Mouse (Mus musculus) embryonic stem cell, embryonic (primary cell): ENCODE measurements around the gene Prph.

Source experiments
- CTCF ChIA-PET, 4 experiments: fragments of 300-600 bp in 2 of 4; fragments of 350-600 bp in 2 of 4; sonication (Branson Sonifier 250); formaldehyde crosslinking; loops; one replicate each; lab custom pipeline; 2022; ENCODE audit warnings: inconsistent platforms in 2 of 4; lab: Charles Lee
- POLR2A ChIA-PET, 4 experiments: fragments of 300-600 bp in 2 of 4; fragments of 350-600 bp in 2 of 4; sonication (Branson Sonifier 250); formaldehyde crosslinking; loops; one replicate each; lab custom pipeline; 2022; ENCODE audit warnings: antibody characterized with exemption in 4 of 4, inconsistent platforms in 1 of 4; lab: Charles Lee

Prph gene

DNA sequence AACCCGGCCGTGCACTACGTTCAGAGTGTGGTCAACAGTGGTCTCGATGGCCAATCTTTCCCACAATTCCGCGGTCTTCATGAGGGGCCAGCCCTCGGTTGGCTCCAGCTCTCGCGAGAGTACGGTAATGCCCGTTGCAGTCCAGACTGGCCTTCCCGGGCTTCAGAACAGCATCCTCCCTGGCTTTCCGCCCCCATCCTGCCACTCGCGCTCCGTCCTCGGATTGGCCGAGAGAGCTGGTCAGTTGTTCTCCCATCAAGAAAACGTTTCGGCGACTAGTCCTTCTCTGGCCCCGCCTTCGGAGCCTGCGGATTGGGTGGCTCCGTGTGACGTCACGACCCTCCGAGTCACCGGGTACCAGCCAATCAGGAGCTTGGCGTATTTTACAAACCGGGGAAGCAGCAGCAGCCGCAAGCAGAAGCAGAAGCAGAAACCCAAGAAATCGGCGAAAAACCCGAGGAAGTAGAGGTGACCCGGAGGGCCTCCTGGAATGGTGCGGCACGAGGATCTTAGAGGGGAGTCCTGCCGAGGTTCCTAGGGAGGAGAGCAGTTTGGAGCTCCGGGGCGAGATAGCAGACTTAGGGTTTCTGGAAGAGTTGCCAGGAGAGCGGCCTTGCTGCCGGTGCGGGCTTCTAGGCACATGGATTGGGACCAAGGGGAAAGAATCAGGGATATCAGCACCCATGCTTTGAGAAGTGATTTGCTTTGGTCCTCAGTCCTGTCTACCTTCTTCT is 19.8 kb downstream of the Prph start:
- ChIA-PET POLR2A (interaction anchor here (0.5 to 4.8 kb wide), 69 partner anchors 9 to 347 kb away, joined by 3 to 46 read pairs (median 4); partner anchors contain the start of genes C1ql4 (in 3 of the 4), Dnajc22 (in 3 of the 4), Tuba1c (in 3 of the 4) and Prph (in 2 of the 4)), CTCF (interaction anchor here (0.5 to 3.1 kb wide), 50 partner anchors 8 to 341 kb away, joined by 3 to 36 read pairs (median 4); partner anchors contain the start of genes C1ql4 (in 3 of the 4), Dnajc22 (in 3 of the 4) and Prph (in 2 of the 4))

DNA sequence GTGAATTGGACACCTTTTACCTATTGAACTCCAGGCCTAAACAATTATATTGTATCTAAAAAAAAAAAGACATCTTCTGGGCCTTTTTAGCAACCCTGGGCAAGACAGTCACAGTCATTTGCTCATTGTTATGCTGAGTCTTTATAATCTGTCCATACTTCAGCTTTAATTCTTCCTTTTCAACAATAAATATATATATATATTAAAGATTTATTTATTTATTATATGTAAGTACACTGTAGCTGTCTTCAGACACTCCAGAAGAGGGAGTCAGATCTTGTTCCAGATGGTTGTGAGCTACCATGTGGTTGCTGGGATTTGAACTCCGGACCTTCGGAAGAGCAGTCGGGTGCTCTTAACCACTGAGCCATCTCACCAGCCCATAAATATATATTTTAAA is 21.0 kb downstream of the Prph start:
- POLR2A ChIA-PET = interaction anchor here in 3 of 4 experiments (0.6 to 4.8 kb wide), 13 partner anchors 9 to 340 kb away, joined by 3 to 46 read pairs (median 8); partner anchors contain the start of genes Tuba1c (in 3 of the 3), C1ql4 (in 1 of the 3) and Dnajc22 (in 1 of the 3)

DNA sequence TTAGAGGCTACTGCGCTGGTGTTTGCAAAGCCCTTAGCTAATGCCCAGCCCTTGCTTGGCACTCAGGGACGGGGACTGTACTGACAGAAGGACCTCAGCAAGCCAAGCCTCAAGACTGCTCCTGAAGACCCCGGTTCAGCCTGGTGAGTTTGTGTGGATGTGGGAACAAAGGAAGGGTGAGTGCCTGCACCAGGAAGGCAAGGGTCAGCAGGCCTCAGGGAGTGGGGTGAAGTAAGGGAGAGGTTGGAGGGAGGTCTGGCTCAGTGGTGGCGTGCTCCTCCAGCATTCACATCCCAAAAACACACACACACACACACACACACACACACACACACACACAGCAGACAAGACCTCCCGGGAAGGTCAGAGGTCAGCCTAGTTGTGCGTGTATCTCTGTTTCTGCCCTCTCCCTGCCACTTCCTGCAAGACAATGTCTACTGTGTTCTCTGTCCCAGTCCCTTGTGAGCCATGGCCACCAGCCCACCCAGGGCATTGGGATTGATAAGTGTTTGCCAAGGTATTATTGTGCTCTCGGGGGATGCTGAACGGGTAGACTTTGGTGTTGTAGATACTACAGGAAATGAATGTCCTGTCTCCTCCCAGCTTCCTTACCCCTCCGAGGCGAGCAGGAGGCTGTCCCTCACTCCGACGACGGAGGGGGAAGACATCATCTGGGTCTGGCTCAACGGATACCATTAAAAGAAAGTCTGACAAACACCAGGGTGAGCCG is 23.4 kb downstream of the Prph start:
- ChIA-PET CTCF (interaction anchor here in 2 of 4 experiments (0.6 to 1.9 kb wide), 3 partner anchors 15 to 35 kb away, joined by 3 to 6 read pairs (median 3); partner anchors contain the start of gene Dnajc22 (in 1 of the 2)), POLR2A (interaction anchor here in 3 of 4 experiments (0.7 to 4.8 kb wide), 6 partner anchors 7 to 344 kb away, joined by 3 to 46 read pairs (median 6); partner anchors contain the start of genes C1ql4 (in 1 of the 3) and Tuba1c (in 1 of the 3))

More for the DNA sequence above, 21.0 kb downstream of the Prph start:
- CTCF ChIA-PET = interaction anchor here (0.5 to 3.1 kb wide), 7 partner anchors 21 to 50 kb away, joined by 3 to 20 read pairs (median 9); partner anchors contain the start of gene Prph (in 1 of the 4)

DNA sequence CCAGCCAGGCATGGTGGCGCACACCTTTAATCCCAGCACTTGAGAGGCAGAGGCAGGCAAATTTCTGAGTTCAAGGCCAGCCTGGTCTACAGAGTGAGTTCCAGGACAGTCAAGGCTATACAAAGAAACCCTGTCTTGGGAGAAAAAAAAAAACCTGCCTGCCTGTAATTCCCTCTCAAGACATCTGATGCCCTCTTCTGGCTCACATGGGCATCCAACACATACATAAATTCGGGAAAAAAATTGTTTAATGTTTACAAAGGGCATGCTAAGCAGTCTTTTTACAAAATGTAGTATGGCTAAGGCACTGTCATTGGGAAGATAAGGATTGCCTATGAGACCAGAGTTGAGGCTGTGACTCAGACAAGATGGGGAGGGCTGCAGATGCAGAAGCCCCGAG is 24.8 kb downstream of the Prph start:
- CTCF ChIA-PET = no interaction called here
- POLR2A ChIA-PET = no interaction called here

DNA sequence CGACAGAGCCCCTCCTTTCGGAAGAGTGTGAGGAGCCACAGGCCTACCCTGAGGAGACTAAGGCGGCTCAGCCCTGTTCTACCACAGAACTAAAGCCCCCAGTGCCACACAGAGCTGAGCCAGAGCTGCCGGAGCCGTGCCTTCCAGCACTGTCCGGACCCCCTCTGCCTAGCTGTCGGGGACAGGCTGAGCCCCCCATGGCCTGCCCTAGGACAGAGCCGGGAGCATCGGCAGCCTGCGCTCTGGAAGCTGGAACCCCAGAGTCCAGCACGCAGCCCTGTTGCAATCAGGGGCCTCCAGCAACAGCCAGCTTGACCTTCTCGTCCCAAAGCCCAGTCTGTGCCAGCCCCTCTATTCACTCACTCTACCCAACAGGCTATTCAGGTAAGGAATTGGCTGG is 27.3 kb downstream of the Prph start:
- ChIA-PET CTCF (interaction anchor here in 3 of 4 experiments (0.6 to 1.9 kb wide), 13 partner anchors 7 to 822 kb away, joined by 3 to 10 read pairs (median 3); partner anchors contain the start of genes Dnajc22 (in 1 of the 3) and Tuba1c (in 1 of the 3)), POLR2A (interaction anchor here in 3 of 4 experiments (0.5 to 1.8 kb wide), 8 partner anchors 10 to 52 kb away, joined by 3 to 7 read pairs (median 4); partner anchors contain the start of genes Tuba1c (in 2 of the 3) and Prph (in 1 of the 3))

DNA sequence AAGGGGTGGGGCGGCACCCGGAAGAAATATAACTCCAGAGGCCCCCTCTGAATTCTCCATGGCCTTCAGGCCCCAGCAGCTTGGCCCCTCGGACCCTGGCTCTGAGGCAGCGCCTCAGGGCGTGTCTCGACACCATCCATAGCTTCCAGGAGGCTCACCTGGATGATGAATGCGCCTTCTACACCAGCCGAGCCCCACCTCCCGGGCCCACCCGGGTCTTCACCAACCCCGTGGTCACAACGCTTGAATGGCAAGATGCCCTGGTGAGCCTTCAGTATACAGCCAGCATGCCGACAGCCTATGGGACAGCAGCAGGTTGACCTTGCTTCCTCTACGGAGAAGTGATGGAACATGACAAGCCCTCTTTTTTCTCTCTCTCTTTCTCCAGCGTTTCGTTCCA is 27.9 kb downstream of the Prph start:
- CTCF ChIA-PET = interaction anchor here (0.7 to 2.0 kb wide), 12 partner anchors 8 to 821 kb away, joined by 3 to 11 read pairs (median 4); partner anchors contain the start of gene Dnajc22 (in 3 of the 4)
- POLR2A ChIA-PET = interaction anchor here in 3 of 4 experiments (0.5 to 4.3 kb wide), 10 partner anchors 7 to 252 kb away, joined by 3 to 46 read pairs (median 5); partner anchors contain the start of genes Tuba1c (in 2 of the 3), Prkag1 (in 1 of the 3) and Troap (in 1 of the 3)

DNA sequence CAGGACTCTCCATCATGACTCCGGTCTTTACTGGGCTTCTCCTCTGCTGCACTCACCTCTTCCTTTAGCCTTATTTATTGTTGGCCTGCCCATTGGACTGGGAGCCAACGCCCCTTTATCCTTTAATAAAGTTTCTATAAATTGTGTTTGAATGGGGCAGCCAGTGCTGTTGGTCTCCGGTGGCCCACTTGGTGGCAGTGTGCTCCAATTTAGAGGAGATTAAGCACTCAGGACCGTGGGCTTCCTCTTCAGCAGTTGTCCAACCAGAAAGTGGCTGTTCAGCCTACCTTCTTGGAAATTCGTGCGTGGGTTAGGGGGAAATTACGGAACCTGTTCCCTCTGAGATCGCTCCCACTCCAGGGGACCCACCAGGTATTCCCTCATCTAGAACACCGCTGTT is 28.3 kb downstream of the Prph start:
- POLR2A ChIA-PET = interaction anchor here in 3 of 4 experiments (0.5 to 4.3 kb wide), 9 partner anchors 7 to 285 kb away, joined by 3 to 46 read pairs (median 3); partner anchors contain the start of genes Prkag1 (in 1 of the 3), Troap (in 1 of the 3) and Tuba1c (in 1 of the 3)
- CTCF ChIA-PET = interaction anchor here in 3 of 4 experiments (0.9 to 2.0 kb wide), 10 partner anchors 9 to 32 kb away, joined by 3 to 11 read pairs (median 6); partner anchors contain the start of genes Dnajc22 (in 3 of the 3) and Troap (in 2 of the 3)

DNA sequence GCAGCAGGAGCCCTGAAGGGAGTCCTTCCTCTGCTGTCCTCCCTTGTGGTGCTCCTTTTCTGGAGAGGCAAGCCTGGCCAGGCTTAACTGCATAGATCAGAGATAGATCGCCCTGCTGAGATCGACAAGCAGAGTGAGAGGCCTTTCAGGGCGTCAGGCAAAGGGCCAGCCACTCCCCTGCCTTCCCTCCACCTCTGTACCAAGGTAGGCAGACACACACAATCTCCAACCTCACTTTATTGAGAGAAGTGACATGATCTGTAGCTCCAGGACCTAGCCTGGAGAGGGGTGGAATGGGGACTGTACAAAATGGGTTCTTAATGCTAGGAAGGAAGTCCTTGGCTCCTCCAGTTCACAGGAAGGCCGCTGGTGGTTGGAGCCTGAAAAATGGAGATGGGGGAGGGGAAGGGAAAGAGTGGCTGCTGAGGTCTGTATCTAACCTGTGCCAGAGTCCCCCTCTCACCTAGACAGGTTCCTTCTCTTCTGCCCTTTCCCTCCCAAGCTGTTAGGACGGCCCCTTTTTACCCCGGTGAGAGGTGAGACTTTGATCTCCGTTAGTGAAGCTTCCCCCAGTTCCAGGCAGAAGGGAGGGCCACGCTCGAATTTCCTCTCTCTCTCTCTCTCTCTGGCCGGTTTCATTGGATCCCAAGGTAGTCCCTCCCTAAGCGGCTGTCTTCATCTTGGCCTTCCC is 29.0 kb downstream of the Prph start:
- ChIA-PET CTCF (interaction anchor here in 3 of 4 experiments (0.7 to 2.0 kb wide), 12 partner anchors 9 to 170 kb away, joined by 3 to 11 read pairs (median 5); partner anchors contain the start of genes Dnajc22 (in 3 of the 3) and Troap (in 2 of the 3)), POLR2A (interaction anchor here (0.6 to 4.3 kb wide), 18 partner anchors 8 to 406 kb away, joined by 3 to 46 read pairs (median 4); partner anchors contain the start of genes Troap (in 3 of the 4), Prkag1 (in 1 of the 4) and Tuba1c (in 1 of the 4))

DNA sequence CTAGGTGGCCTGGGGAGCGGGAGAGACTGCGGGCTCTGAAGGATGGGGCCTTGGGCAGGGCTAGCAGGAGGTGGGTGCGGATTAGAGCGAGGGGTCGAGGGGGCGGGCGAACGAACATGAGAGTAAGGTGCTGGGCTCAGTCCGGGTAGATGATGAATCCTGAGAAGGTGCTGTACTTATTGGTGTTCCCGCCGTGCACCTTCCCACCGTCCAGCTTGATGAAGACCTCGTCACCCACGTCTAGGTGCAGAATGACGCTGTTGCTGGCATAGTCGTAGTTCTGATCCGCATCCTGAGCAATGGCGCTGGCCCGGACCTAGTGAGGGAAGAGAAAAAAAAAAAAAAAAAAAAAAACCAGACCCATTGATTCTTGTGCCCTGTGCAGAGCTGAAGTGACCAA is 29.6 kb downstream of the Prph start:
- ChIA-PET CTCF (interaction anchor here (0.6 to 2.0 kb wide), 10 partner anchors 9 to 332 kb away, joined by 3 to 11 read pairs (median 4); partner anchors contain the start of genes Dnajc22 (in 2 of the 4) and Troap (in 1 of the 4)), POLR2A (interaction anchor here (0.6 to 4.3 kb wide), 16 partner anchors 9 to 407 kb away, joined by 3 to 46 read pairs (median 4); partner anchors contain the start of genes Troap (in 3 of the 4) and Tuba1c (in 1 of the 4))

DNA sequence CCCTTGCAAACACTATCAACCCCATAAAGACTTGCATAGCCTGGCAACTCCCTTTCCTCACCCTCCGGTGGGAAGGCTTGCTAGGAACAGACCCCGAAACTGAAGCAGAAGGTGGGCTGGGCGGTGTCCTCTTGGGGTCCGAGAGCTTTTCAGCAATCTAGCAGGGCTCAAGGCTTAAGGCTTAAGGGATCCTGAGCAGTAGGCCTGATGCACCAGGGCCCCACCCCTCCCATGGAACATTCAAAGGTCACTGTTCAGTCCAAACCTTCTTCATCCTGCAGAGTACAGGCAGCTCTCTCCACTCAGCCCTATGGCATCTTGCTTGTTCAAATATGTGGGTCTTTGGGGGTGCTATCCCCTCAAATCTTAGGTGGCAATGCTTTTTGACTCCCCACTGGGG is 31.0 kb downstream of the Prph start:
- ChIA-PET POLR2A (interaction anchor here in 3 of 4 experiments (0.6 to 4.7 kb wide), 12 partner anchors 10 to 67 kb away, joined by 3 to 46 read pairs (median 6); partner anchors contain the start of genes Troap (in 3 of the 3), Tuba1c (in 2 of the 3) and Prph (in 1 of the 3)), CTCF (interaction anchor here (0.6 to 4.7 kb wide), 12 partner anchors 11 to 179 kb away, joined by 3 to 49 read pairs (median 5); partner anchors contain the start of gene Troap (in 2 of the 4))

DNA sequence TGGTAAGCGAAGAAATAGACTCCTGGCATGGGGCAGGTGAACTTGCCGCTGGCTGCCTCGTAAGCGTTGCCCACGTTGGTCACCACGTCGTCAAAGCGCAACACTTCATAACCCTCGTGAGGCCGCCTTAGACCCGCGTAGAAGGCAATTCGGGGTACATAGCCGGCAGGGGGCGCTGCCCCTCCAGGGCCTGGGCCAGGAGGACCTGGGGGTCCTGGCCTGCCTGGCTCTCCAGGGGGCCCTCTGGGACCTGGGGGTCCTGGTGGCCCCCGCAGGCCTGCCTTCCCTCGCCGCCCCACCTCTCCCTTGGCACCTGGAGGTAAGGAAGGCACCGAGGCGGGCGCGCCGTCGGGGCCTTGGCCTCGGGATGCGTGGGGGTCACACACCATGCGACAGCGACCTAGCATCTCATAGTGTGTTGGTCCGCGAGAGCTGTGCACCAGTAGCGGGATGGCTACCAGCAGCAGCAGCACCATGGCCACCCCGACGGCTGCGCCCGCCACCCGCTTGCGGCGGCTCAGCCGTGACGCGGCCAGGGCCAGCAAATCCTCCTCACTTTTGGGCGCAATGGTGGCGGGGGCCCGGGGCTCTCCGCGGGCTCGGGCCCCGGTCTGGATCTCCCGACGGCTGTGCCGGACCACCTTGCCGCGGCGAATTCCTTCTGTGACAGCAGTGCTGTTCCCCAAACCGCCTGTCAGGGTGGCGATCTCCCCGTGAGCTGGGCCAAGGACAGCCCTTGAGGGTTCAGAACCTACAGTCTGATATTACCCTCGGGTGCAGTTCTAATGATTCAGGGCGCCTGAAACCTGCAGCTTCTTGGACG is 32.5 kb downstream of the Prph start, which contains the start of gene C1ql4:
C1ql4 (minus strand) TSS at position 565 of the 823 bp plus-strand sequence.
- ChIA-PET CTCF (interaction anchor here (0.6 to 4.7 kb wide), 45 partner anchors 8 to 384 kb away, joined by 3 to 49 read pairs (median 4); partner anchors contain the start of genes Troap (in 3 of the 4), Prph (in 2 of the 4), Prkag1 (in 1 of the 4) and Tuba1c (in 1 of the 4)), POLR2A (interaction anchor here (0.5 to 4.7 kb wide), 35 partner anchors 10 to 232 kb away, joined by 3 to 46 read pairs (median 4); partner anchors contain the start of genes Troap (in 3 of the 4), Tuba1c (in 3 of the 4) and Prph (in 1 of the 4))

DNA sequence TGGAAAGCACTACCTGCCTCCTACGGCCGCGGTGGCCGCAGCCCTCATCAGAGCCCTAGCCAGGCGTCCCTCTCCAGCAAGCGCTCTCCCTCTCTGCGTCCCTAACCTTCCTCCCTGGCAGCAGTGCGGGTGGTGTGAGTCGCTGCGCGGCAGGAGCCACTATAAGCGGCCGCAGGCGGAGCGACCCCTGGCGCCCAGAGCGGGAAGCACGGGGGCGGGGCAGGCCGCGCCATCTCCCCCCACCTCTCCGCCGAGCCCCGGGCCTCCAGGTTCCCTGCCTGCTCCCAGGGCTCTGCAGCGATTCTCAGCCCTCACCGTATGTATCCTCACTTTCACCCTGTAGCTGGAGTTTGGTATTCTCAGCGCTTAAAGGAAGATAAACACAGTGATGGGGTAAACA is 33.3 kb downstream of the Prph start:
- CTCF ChIA-PET = interaction anchor here (0.5 to 4.7 kb wide), 44 partner anchors 8 to 383 kb away, joined by 3 to 49 read pairs (median 4); partner anchors contain the start of genes Troap (in 3 of the 4), Prph (in 2 of the 4), Prkag1 (in 1 of the 4) and Tuba1c (in 1 of the 4)
- POLR2A ChIA-PET = interaction anchor here (0.7 to 4.7 kb wide), 25 partner anchors 11 to 267 kb away, joined by 3 to 28 read pairs (median 4); partner anchors contain the start of genes Troap (in 3 of the 4), Tuba1c (in 3 of the 4) and Prph (in 1 of the 4)

DNA sequence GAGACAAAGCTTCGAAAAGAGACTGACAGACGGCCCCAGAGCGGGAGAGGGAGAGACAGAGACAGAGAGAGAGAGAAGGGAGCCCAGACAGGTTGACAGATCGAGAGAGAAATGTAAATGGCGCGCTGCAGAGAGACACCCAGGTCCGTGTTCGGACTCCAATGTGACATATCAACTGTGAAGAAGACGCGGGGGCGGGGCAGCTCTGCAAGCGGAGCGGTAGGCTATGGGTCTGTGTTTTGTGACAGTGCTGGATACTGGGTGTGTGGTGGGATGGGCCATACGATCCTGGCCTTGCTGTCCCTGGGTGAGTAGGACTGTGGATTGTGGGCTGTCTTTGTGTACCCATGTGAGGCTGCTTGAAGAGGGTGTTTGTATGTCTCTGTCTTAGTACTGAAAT is 34.1 kb downstream of the Prph start:
- CTCF ChIA-PET = interaction anchor here (0.6 to 4.7 kb wide), 32 partner anchors 8 to 616 kb away, joined by 3 to 49 read pairs (median 5); partner anchors contain the start of genes Troap (in 2 of the 4), Gm17349 (in 1 of the 4), Prkag1 (in 1 of the 4) and Prph (in 1 of the 4)

DNA sequence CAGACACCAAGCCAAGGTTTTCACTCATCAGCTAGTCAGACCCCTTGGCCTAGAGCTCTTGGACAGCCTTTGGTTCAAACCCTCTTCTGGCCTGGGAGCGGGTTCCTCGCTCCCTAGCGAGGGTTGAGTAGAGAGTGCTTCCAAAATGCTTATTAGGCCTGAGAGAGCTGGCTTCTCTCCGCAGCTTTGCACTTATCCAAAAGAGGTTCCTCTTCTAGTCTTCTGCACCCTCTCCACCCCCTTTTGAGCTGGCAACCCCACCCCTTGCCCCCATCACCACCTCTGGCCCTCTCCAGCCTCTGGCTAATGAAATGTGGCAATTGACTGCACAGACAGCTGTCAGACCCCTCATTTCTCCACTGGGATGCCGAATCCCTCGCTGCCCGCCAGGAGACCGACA is 37.9 kb downstream of the Prph start, which contains the start of gene Dnajc22:
Dnajc22 (plus strand) TSS at position 301 of the 400 bp plus-strand sequence.
- ChIA-PET POLR2A (interaction anchor here (0.5 to 3.8 kb wide), 35 partner anchors 11 to 559 kb away, joined by 3 to 25 read pairs (median 4); partner anchors contain the start of genes Troap (in 3 of the 4), Prph (in 2 of the 4), Tuba1c (in 2 of the 4) and Racgap1 (in 1 of the 4)), CTCF (interaction anchor here (0.5 to 3.1 kb wide), 48 partner anchors 9 to 585 kb away, joined by 3 to 23 read pairs (median 5); partner anchors contain the start of genes Troap (in 3 of the 4), Prph (in 2 of the 4) and Tuba1c (in 2 of the 4))

More for the DNA sequence above, 34.1 kb downstream of the Prph start:
- POLR2A ChIA-PET = interaction anchor here in 3 of 4 experiments (0.5 to 4.7 kb wide), 19 partner anchors 10 to 1696 kb away, joined by 3 to 28 read pairs (median 5); partner anchors contain the start of genes Troap (in 3 of the 3), Tuba1c (in 2 of the 3) and Fkbp11 (in 1 of the 3)
